Mouse (Mus musculus): Measurements from ENCODE around the gene Smim1.

GRCm38 (mm10) chr4:154028066-154028465, 2.0 kb upstream of the Smim1 start:
- TF ChIP-seq POLR2A (IDR thresholded peaks at IDR 0.05; ENCODE audit: insufficient read depth, low read depth, low read length) (no peak), CTCF (IDR thresholded peaks at IDR 0.05; ENCODE audit: insufficient read depth, low read depth, low read length) (no peak)
